Mouse (Mus musculus): ENCODE data around the gene Tmem88. TPM values are rescaled to one million over a fixed set of nuclear protein-coding genes. Genes with fewer than 3 reads are reported as not detected.
A peak's percentile ranks its signal among the peaks of the same experiment; 100 is the strongest.

Tmem88 gene
- polyA plus RNA-seq, 1 experiment from 2014 or later = 18.1 TPM

DNA sequence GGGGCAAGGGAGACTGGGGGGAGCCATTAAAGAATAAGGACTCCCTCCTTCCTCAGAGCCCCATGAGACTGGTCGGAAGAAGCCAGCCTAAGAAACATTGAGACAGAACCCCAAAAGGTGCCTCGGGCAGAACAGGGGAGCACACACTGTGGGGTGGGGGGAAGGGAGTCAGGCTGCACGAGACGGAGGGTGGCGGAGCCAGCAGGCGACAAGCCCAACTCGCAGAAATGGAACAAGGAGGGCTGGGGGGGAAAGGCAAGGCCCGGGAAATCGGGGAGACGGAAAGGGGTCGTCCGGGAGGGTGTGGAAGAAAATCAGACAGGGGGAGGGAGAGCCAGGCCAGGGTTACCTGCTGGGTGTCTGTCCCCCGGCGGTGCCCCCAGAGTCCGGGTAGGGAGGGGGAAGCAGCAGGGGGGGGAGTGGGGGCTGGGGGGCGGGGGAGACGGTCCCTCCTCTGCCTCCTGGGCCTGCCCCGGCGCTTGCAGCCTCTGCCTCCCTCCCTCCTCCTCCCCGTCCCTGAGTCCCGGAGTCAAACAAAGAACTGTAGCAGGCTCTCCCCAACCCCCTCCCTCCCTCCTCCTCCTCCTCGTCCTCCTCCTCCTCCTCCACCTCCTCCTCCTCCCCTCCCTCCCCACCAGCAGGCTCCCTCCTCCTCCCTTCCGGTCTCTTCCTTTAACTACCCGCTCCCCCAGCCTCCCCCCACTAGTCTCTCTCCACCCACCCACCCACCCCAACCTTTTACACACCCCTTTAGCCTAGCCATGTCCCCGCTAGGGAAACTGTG, 17.8 kb upstream of the Tmem88 start:
- Histone ChIP-seq H3K27ac (peak overlapping the region; percentile 99), H3K4me3 (peak overlapping the region; percentile 84), H3K4me1 (peaks cover 60% of the 10 kb centered on the region), H3K4me2 (replicated peaks) (peak overlapping the region; percentile 98), H3K9me3 (no peaks in the 10 kb centered on the region), H3K36me3 (peaks cover 8% of the 10 kb centered on the region), H3K9ac (peak overlapping the region; percentile 98), H3K27me3 (peaks cover 4% of the 10 kb centered on the region)
- ATAC-seq (ENCODE audit: insufficient number of reproducible peaks, insufficient read depth, low FRiP score, low TSS enrichment) = no peak
- 0% methylated on average over 18 of the region's 25 CpGs for WGBS

DNA sequence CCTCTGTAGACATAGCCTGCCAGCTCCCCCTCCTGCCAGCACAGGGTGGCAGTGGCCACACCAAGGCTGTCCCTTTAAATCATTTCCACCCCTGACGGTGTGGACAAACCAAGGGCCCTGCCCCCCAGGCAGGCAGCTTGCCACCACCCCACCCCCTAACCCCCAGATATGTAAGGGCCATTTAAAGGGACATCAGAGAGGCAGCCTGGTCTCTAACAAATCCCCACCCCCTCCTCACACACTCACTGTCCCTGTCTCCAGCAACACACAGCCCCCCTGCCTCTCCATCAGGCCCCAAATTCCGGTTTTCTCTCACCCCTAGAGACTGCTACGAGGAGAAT, 17.3 kb upstream of the Tmem88 start:
- peaks cover 8% of the 10 kb centered on the region for H3K36me3 ChIP-seq
- peak overlapping the region; percentile 99 for H3K27ac ChIP-seq
- peak overlapping the region; percentile 98 for H3K4me2 ChIP-seq (replicated peaks)
- H3K9me3 ChIP-seq = no peaks in the 10 kb centered on the region
- 0% methylated on average over 3 of the region's 3 CpGs for WGBS
- peak overlapping the region; percentile 84 for H3K4me3 ChIP-seq
- peaks cover 57% of the 10 kb centered on the region for H3K4me1 ChIP-seq
- H3K9ac ChIP-seq = peak overlapping the region; percentile 98
- H3K27me3 ChIP-seq = no peaks in the 10 kb centered on the region
- no peak for ATAC-seq (ENCODE audit: insufficient number of reproducible peaks, insufficient read depth, low FRiP score, low TSS enrichment)

DNA sequence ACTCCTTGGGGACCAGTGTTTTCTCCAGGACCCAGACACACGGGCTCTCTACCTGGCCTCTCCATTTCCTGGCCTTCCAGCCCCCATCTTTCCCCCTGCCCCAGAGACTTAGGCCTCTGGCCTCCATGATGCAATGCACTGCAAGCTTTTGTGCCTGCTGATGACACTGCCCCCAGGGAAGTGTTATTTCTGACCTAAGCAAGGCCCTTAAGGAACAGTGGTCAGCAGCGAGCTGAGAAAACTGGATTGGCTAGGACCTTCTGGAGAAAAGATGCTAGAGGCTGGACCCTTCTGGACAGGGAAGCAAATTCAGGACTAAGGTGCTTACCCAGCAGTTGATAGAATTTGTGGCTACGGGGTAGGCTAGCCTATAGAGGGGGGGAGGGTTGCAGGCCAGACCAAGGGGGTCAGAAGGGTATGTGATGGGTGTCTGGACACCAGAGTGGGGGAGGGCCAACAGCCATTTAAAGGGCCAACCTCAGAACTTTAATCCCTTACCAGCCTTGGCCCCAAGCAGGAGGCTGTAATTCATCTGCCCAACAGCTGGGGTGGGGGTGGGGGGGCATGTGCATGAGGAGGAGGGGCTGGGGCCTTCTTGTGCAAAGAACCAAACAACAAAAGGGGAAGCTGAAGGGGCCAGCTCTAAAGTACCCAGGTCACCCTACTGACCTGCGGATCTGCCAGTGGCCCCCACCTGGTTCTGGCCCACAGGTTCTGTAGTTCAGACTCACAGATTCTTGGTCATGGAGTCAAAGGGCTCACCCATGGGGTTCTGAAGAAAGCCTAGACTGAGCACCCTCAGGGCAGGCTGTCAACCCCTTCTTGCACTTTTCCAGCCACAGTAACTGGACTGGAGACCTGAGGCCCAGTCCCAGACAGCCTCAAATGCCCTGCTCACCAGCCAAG, 16.6 kb upstream of the Tmem88 start:
- Histone ChIP-seq H3K36me3 (peaks cover 8% of the 10 kb centered on the region), H3K27ac (peak overlapping the region; percentile 99), H3K9me3 (no peaks in the 10 kb centered on the region), H3K4me1 (peaks cover 54% of the 10 kb centered on the region), H3K27me3 (no peaks in the 10 kb centered on the region), H3K4me2 (replicated peaks) (peak overlapping the region; percentile 98), H3K9ac (peak overlapping the region; percentile 98), H3K4me3 (peak overlapping the region; percentile 84)
- no peak for ATAC-seq (ENCODE audit: insufficient number of reproducible peaks, insufficient read depth, low FRiP score, low TSS enrichment)
- 8% methylated on average over 4 of the region's 4 CpGs for WGBS

DNA sequence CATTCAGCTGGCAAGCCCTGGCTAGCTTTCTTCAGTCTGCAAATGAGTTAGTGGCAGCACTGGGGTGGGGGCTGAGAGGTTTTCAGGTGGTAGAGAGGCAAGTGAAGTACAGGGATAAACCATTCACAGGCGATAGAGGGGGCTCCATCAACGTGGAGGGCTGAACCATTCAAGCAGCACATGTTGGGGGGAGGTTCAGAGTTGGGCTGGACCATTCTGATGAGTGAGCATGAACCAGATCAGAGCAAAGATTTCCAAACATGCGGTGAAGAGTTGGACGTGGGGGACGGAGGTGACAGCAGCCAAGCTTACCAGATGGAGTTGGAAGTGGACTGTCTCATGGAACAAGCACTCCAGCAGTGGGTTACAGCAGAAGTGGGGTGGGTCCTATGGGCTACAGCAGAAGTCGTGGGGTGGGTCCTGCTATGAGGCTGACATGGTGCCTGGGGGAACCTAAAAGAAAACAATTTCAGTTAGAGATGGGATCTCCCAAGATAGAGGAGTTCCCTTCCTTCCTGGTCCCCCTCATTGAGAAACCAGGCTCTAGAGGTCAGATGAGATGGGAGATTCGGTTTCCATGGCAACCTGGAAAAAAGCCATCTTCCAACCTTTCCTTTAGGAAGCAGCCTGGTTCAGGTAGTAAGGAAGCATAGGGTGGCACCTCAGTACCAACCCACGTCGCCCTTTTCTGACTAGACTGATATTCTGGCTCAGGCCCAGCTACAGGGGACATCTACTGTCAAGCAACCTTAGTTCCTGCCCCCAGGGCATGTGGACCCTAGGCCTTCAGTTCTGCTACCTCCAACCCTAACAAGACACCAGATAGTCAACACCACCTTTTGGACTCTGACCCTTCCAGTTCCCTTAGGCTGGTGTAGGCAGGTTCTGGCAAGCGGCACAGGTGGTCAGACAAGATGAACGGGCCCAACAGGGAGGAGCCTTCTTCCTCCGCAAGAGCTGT, 15.5 kb upstream of the Tmem88 start, which contains the start of gene Kdm6b:
Gene Kdm6b (minus strand): TSS at position 455 of the 961 bp plus-strand sequence.
- WGBS = 32% methylated on average over 12 of the region's 12 CpGs
- H3K4me1 ChIP-seq = peaks cover 52% of the 10 kb centered on the region
- no peak for ATAC-seq (ENCODE audit: insufficient number of reproducible peaks, insufficient read depth, low FRiP score, low TSS enrichment)
- H3K9me3 ChIP-seq = no peaks in the 10 kb centered on the region
- peaks cover 8% of the 10 kb centered on the region for H3K36me3 ChIP-seq
- H3K4me3 ChIP-seq = peak within 1 kb of the TSS; percentile 84
- peak within 1 kb of the TSS; percentile 98 for H3K4me2 ChIP-seq (replicated peaks)
- H3K9ac ChIP-seq = peak within 1 kb of the TSS; percentile 98
- H3K27ac ChIP-seq = peak within 1 kb of the TSS; percentile 99
- no peaks in the 10 kb centered on the region for H3K27me3 ChIP-seq

DNA sequence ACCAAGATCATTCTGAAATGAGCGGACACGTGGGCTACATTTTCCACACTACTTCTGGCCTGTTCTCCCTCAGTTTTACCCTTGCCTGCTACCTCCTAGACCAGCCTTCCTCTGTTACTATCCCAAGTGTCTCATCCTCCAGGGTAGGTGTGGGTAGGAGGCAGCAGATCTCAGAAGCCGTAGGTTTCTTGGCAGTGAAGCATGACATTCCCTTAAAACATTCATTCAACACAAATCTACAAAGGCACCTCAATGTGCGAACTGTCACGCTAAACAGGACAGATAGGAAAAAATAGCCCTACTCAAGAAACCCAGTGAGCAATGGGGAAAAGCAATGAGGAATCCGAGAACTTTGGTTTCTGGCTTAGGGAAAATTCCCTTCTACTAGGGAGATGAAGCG, 14.5 kb upstream of the Tmem88 start:
- H3K4me1 ChIP-seq = peaks cover 59% of the 10 kb centered on the region
- H3K9me3 ChIP-seq = no peaks in the 10 kb centered on the region
- H3K27me3 ChIP-seq = no peaks in the 10 kb centered on the region
- 64% methylated on average over 7 of the region's 7 CpGs for WGBS
- H3K27ac ChIP-seq = peak overlapping the region; percentile 99
- H3K4me3 ChIP-seq = peak overlapping the region; percentile 84
- peak overlapping the region; percentile 98 for H3K4me2 ChIP-seq (replicated peaks)
- ATAC-seq (ENCODE audit: insufficient number of reproducible peaks, insufficient read depth, low FRiP score, low TSS enrichment) = no peak
- H3K9ac ChIP-seq = peak overlapping the region; percentile 98; the same call in 1 of the 2 replicates
- H3K36me3 ChIP-seq = peaks cover 15% of the 10 kb centered on the region

DNA sequence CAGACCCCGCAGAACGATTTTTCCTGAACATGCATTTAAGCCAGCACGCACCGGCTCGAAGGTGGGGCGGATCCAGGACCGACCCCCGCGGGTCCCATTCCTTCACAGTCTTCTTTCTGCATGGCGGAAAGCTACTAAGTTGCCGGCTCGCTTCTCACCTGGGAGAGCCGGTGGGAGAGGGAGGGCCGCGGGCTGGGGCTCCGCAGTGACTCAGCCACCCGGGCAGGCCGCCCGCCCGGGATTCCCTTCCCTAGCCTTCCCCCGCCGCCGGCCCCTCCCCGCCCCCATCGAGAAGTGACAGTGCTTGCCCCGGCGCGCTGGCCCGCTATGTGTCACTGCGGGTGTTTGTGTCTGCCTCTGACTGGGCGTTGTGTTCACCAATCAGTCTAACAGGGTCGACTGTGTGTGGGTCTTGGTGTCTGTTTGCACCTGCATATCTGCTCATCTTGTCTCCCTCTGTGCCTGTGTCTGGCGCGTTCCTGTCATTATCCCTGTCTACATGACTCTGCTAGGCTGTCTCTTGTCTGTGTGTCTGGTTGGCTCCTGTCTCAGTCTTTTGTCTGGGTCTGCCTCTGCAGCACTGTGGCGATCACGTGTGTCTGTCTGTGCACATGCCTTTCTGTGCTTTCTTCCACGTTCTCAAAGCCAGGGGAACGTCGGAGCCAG, 13.6 kb upstream of the Tmem88 start:
- Histone ChIP-seq H3K9ac (peak overlapping the region; percentile 90), H3K4me2 (replicated peaks) (peak overlapping the region; percentile 98), H3K36me3 (peaks cover 24% of the 10 kb centered on the region), H3K27me3 (no peaks in the 10 kb centered on the region), H3K9me3 (no peaks in the 10 kb centered on the region), H3K27ac (peak overlapping the region; percentile 99), H3K4me3 (peak overlapping the region; percentile 84), H3K4me1 (peaks cover 53% of the 10 kb centered on the region)
- no peak for ATAC-seq (ENCODE audit: insufficient number of reproducible peaks, insufficient read depth, low FRiP score, low TSS enrichment)
- WGBS = under 1% methylated on average over 39 of the region's 39 CpGs

DNA sequence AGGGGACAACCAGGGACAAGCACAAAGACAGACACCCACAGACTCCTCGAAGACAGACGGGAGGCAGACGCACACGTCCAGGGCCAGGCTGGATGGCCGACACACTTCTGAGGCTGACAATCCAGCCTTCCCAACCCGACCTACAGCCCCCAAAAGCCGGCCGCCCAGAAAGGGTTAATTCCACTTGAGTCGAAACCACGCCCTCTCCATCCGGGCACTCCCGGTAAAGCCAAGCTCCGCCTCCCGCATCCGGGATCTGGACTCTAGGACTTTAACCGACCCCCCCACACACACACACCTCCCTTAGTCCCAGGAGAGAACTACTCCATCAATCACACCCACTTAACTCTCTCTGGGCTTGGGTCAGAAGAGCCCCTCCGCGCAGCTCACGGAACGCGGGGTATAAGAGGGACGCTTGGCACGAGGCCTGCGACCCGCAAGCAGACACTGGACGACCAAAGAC, 13.1 kb upstream of the Tmem88 start:
- ATAC-seq (ENCODE audit: insufficient number of reproducible peaks, insufficient read depth, low FRiP score, low TSS enrichment) = 0 out of 2 replicates have a peak, but pooled peaks have one; percentile 6

DNA sequence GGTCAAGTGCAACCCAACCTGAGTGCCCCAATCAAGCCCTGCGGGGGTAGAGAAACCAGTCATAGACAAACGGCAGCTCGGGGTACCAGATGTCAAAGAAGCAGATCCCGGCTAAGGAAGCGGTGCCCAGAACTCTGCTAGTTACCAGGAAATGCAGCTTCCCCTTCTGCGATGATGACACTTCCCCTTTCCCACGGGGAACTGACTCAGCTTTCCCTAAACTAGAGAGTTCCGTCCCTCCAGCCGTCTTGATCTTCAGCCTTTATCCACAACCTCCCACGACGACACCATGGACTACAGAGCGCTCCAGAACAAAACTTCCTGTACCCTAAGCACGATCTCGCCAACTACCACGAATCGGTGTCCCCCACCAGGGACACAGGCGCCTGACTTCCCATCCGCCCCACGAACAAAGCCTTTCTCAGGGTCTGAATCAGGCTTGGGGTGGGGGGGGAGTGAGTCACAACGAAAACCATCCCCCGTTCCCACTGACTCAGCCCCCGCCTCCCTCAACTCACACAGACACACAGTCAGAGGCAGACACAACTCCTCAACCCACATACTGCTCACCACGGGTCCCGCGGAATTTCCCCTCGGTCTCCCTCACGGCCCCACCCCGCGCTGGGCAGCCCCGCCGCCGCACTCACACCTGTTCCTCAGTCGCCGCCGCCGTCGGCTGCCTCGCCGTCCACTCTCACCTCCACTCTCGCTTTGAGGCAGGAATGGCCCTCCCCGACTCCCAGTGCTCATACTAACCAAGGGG, 12.5 kb upstream of the Tmem88 start:
- H3K36me3 ChIP-seq = peaks cover 36% of the 10 kb centered on the region
- peak overlapping the region; percentile 84 for H3K4me3 ChIP-seq
- peak overlapping the region; percentile 98 for H3K4me2 ChIP-seq (replicated peaks)
- H3K4me1 ChIP-seq = peaks cover 51% of the 10 kb centered on the region
- no peaks in the 10 kb centered on the region for H3K27me3 ChIP-seq
- WGBS = under 1% methylated on average over 41 of the region's 41 CpGs
- H3K9ac ChIP-seq = peak overlapping the region; percentile 90
- H3K9me3 ChIP-seq = no peaks in the 10 kb centered on the region
- no peak for ATAC-seq (ENCODE audit: insufficient number of reproducible peaks, insufficient read depth, low FRiP score, low TSS enrichment)
- H3K27ac ChIP-seq = peak overlapping the region; percentile 99

More for the DNA sequence above, 13.1 kb upstream of the Tmem88 start:
- Histone ChIP-seq H3K9ac (peak overlapping the region; percentile 90), H3K27me3 (no peaks in the 10 kb centered on the region), H3K4me3 (peak overlapping the region; percentile 84), H3K27ac (peak overlapping the region; percentile 99), H3K4me1 (peaks cover 51% of the 10 kb centered on the region), H3K9me3 (no peaks in the 10 kb centered on the region), H3K36me3 (peaks cover 29% of the 10 kb centered on the region), H3K4me2 (replicated peaks) (peak overlapping the region; percentile 98)
- WGBS = under 1% methylated on average over 26 of the region's 26 CpGs

DNA sequence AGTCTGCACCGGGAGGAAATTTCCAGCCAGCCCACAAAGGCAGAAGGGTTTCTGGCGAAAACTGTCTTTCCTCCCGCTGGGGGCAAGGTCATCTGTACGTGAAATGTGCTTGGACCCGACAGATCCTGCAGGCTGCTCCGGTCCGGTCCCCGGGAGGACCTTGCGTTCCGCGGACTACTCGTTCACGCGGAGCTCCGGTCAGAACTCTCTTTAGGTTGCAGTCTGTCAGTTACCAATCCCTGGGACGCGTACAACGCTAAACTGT, 11.9 kb upstream of the Tmem88 start:
- H3K36me3 ChIP-seq = peaks cover 41% of the 10 kb centered on the region
- H3K9me3 ChIP-seq = no peaks in the 10 kb centered on the region
- peak overlapping the region; percentile 98 for H3K4me2 ChIP-seq (replicated peaks)
- no peaks in the 10 kb centered on the region for H3K27me3 ChIP-seq
- H3K27ac ChIP-seq = peak overlapping the region; percentile 99
- WGBS = 1% methylated on average over 18 of the region's 18 CpGs
- peaks cover 48% of the 10 kb centered on the region for H3K4me1 ChIP-seq
- H3K9ac ChIP-seq = peak overlapping the region; percentile 90
- H3K4me3 ChIP-seq = peak overlapping the region; percentile 84
- ATAC-seq (ENCODE audit: insufficient number of reproducible peaks, insufficient read depth, low FRiP score, low TSS enrichment) = no peak

DNA sequence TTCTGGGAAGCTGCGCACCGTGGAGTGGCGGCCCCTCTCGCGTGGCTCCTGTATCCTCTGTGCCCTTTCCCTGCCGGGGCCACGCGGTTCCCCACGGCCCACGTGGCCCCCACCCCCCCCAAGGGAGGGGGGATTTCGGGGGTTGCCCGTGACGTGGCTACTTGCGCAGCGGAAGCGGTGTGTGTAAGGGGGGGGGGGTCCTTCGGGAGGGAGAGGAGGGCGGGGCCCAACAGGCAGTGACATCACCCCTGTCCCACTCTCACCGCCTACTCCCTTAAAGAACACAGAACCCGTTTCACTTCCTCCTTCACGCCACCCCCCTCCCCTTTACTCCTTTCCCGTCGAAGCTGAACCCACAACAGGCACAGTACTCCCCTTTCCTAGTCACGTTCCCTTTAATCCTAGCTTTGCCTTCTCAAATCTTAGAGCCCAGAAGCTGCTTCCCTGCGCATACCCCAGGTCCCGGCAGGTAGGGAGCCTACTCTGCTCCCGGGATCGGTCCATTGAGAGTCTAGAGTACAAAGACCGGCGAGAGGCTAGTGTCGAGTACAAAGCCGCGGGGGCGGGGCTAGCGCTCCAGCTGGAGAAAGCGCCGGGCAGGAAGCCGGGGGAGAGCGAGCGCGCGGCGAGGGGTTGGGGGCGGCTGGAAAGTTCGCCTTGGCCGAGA, 11.5 kb upstream of the Tmem88 start:
- ATAC-seq (ENCODE audit: insufficient number of reproducible peaks, insufficient read depth, low FRiP score, low TSS enrichment) = peak; percentile 29
- H3K4me1 ChIP-seq = peaks cover 44% of the 10 kb centered on the region
- peak overlapping the region; percentile 99 for H3K27ac ChIP-seq
- WGBS = under 1% methylated on average over 46 of the region's 46 CpGs
- H3K36me3 ChIP-seq = peaks cover 45% of the 10 kb centered on the region
- H3K4me2 ChIP-seq (replicated peaks) = peak overlapping the region; percentile 98
- H3K27me3 ChIP-seq = no peaks in the 10 kb centered on the region
- peak overlapping the region; percentile 90 for H3K9ac ChIP-seq
- H3K4me3 ChIP-seq = peak overlapping the region; percentile 84
- no peaks in the 10 kb centered on the region for H3K9me3 ChIP-seq
